Mouse (Mus musculus) regulatory T cell (primary cell): ENCODE data around the gene Rtraf.

ENCODE experiments used
- in situ Hi-C: fragments of 300-600 bp; cut with MboI, MseI; formaldehyde crosslinking; loops from one replicate; pipeline ENCODE4 v1.15.1; 2025; ENCODE audit warnings: high pct_unique_total_duplicates

Gene Rtraf

DNA sequence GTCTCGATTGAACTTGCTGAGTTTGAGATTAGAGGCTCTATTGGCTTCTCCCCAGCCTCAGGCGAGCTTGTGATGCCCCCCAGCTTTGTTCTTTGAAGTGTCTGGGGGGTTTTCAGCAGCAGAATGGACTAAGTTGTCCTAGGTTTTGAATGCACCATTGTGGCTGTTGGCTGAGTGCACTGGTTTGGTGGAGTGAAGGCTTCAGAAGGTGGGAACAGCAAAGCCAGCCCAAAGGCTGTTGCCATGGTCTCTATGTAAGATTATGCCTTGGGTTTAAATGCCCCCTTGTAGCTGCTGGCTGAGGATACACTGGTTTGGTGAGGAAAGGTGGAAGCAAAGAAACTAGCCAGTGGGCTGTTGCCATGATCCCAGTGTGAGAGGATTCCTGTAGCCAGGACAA, 23.1 kb downstream of the Rtraf start:
- in situ Hi-C loops = no loop called here

DNA sequence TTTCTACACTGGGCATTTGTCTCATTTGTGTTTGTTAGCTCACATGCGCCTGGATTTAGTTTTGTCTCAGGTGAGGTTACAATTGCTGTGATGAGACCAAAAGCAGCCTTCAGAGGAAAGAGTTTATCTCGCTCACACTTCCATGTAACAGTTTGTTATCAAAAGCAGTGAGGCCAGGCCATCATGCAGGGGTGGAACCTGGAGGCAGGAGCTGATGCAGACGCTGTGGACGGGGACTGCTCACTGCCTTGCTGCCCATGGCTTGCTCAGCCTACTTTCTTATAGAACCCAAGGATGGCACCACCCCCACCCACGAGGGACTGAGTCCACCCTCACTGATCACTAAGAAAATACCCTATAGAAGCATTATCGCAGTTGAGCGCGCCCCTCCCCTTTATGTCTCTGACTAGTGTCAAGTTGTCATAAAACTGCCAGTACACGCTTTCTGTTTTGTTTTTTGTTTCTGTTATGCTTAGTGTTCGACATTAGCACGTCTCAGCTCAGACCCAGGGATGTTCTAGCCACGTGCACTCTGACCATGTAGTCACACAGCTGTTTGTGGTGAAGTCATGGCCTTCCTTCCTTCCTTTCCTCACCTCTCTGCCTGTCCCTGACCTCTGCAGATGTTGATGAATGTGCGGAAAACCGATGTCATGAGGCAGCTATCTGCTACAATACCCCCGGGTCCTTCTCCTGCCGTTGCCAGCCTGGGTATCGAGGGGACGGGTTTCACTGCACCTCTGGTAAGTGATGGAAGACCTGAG, 26.9 kb downstream of the Rtraf start:
- in situ Hi-C loops = no loop called here

DNA sequence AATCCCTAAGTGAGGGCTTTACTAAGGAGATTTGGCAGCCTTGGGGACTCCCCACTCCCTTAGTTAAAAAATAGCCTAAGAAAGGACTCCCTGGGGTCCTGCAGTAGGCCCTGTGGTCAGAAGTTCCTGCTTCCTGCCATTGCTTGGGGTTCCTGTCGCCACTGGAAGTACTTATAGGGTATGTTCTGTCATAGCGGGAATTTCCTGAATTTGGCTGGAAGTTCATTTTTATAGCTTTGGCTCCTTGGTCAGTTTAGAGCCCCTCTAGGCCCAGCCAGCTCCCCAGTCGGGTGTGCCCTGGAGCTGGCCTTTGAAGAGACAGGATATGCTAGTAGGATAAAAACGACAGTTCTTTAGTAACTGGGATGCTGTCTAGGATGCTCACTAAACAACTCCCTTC, 28.7 kb downstream of the Rtraf start:
- in situ Hi-C loops = no loop called here

DNA sequence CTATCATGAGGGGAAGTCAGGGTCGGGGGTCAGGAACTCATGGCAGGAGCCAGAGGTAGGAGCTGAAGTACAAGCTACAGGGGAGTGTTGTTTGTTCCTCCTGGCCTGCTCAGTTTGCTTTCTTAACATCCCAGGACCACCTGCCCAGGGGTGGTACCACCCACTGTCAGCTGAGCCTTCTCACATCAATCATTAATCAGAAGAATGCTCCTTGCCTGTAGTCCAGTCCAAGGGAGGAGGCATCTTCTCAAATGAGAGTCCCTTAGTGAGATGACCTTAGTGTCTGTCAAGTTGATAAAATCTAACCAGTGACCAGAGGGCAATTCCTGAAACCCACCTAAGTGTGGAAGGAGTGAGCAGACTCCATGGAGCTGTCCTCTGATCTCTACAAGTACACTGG, 35.2 kb downstream of the Rtraf start:
- in situ Hi-C loops = no loop called here

GRCm38 (mm10) chr14:19785797-19786588, 37.6 kb downstream of the Rtraf start:
- in situ Hi-C loops = no loop called here

DNA sequence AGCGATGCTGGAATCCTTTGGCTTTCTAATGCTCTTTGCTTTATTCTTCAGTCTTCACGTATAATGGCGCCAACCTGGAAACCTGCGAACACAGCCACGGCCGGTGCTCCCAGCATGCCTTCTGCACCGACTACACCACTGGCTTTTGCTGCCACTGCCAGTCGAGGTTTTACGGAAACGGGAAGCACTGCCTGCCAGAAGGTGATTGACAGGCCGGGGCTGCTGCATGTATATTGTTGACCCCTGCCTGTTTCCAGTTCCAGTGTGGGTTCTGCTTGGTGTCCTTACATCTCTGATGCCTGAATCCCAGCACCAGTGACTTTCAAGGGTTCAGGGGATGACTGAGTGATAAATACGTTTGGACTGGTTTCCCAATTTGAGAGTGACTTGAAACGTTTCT, 45.7 kb downstream of the Rtraf start:
- in situ Hi-C loops = no loop called here

GRCm38 (mm10) chr14:19777365-19777764, 46.3 kb downstream of the Rtraf start:
- in situ Hi-C loops = no loop called here

- in situ Hi-C loops = no loop called here
Measured at GRCm38 (mm10) chr14:19776890-19777289, 46.7 kb downstream of the Rtraf start.

DNA sequence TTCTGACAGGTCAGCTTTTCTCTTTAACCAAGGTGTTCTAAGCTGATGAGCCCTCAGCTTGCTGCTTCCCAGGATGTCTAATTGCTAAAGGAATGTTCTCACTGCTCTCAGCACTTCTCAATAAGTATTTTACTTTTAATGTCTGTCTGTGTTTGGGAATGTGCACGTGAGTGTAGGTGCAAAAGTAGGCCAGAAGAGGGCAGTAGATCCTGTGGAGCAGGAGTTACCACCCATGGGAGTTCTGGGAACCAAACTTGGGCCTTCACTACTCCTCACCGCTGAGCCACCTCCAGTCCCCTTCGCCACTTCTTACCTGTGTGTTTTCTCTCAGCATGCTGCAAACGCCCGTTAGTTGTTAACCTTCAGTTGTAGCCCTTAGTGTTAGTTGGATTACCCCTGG, 47.4 kb downstream of the Rtraf start:
- in situ Hi-C loops = no loop called here

GRCm38 (mm10) chr14:19775491-19775890, 48.1 kb downstream of the Rtraf start:
- in situ Hi-C loops = no loop called here

DNA sequence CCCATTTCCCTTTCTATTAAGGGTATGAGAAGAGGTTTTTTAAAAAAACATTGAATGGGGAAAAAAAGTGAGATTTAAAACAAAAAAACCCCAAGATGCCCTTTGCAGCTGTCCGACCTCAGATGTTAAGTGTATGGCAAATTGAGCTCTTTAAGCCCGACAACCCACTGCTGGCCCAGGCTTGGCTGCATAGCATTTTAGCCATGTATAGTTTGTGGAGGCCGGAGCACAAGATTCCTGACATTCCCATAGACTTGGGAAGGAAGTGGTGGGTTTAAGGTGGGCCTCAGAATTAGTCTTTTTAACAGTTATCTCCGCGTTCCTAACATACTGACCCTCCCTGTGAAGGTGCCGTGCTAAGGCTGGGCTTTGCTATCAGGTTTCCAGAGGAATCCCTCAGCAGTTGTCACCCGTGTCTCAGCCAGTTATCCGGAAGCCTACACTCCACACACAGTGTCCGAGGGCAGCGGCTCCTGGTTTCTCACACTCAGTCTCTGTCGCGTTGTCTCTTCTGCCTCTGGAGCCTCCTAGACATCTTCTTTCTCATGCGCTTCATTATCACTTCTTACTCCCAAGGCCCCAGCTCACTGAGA, 49.5 kb downstream of the Rtraf start:
- in situ Hi-C loops = loop anchor here (5.0 kb wide), 1 partner anchor 62 kb away; no protein-coding TSS in a partner anchor

- in situ Hi-C loops = loop anchor here (5.0 kb wide), 1 partner anchor 59 kb away; no protein-coding TSS in a partner anchor
Measured at GRCm38 (mm10) chr14:19771173-19771572, 52.5 kb downstream of the Rtraf start.

GRCm38 (mm10) chr14:19769441-19770200, 54.0 kb downstream of the Rtraf start:
- in situ Hi-C loops = loop anchor here (5.0 kb wide), 1 partner anchor 57 kb away; no protein-coding TSS in a partner anchor

DNA sequence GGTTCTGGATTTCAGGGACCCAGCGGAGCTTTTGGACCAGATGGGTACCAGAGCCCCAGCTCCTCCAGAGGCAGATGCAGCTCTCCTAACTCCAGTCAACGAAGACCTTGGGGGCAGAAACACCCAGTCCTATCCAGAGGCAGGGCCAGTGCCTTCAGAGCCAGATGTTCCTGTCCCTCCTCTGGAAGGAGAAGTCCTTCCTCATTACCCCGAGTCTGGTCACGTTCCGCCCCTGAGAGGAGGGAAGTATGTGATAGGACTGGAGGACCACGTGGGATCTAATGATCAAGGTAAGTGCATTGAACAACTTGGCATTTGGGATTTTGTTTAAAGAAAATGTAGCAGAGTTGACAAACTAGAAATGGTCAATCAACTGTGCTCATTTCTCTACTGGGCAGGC, 55.0 kb downstream of the Rtraf start:
- in situ Hi-C loops = no loop called here

GRCm38 (mm10) chr14:19766380-19766649, 57.3 kb downstream of the Rtraf start:
- in situ Hi-C loops = no loop called here

GRCm38 (mm10) chr14:19765539-19766379, 57.9 kb downstream of the Rtraf start:
- in situ Hi-C loops = no loop called here

- in situ Hi-C loops = no loop called here
Measured at GRCm38 (mm10) chr14:19764331-19764730, 59.3 kb downstream of the Rtraf start.

GRCm38 (mm10) chr14:19763527-19763926, 60.1 kb downstream of the Rtraf start:
- in situ Hi-C loops = no loop called here

GRCm38 (mm10) chr14:19762014-19762413, 61.6 kb downstream of the Rtraf start:
- in situ Hi-C loops = no loop called here
